Mouse (Mus musculus) embryonic fibroblast, embryonic 13.5 days (primary cell): ENCODE results near the gene Ascc3. TPM values are rescaled to one million over a fixed set of nuclear protein-coding genes. Genes with fewer than 3 reads are reported as not detected.
A peak's percentile ranks its signal among the peaks of the same experiment; 100 is the strongest.

Experiments
- H3K27ac ChIP-seq: 2 replicates; pipeline ENCODE4 v1.5.1; 2012; ENCODE audit warnings: low read length, control low read depth, inconsistent platforms; ENCODE audit not compliant: insufficient read depth
- H3K4me1 ChIP-seq: 2 replicates; pipeline ENCODE4 v1.6.1; 2011; ENCODE audit warnings: low read length; ENCODE audit not compliant: control insufficient read depth, insufficient read depth
- H3K4me3 ChIP-seq: 2 replicates; pipeline ENCODE4 v1.5.1; 2011; ENCODE audit warnings: mild to moderate bottlenecking, control low read depth, low read length; ENCODE audit not compliant: insufficient read depth
- CTCF ChIP-seq: IDR thresholded peaks from 2 replicates; pipeline ENCODE4 v1.5.1; 2011; ENCODE audit warnings: mild to moderate bottlenecking, control low read depth, low read length, moderate library complexity, borderline replicate concordance; ENCODE audit not compliant: insufficient read depth
- POLR2A ChIP-seq: IDR thresholded peaks from 2 replicates; pipeline ENCODE4 v1.6.1; 2011; ENCODE audit warnings: low read depth, mild to moderate bottlenecking, control low read depth, low read length, moderate library complexity
- polyA plus RNA-seq: library from polyadenylated mRNA; stranded (reverse); fragments of >200 nt; gene quantifications from 2 replicates; pipeline ENCODE4 v1.2.4, GENCODE M21; 2011; ENCODE audit warnings: low read depth; ENCODE audit not compliant: missing spikeins, insufficient read length

The Ascc3 gene
- 57.2 and 61.1 TPM in 2 replicates for polyA plus RNA-seq

GRCm38 (mm10) chr10:50592355-50593293 lies at the start of gene Ascc3:
Ascc3 (plus strand) TSS chr10:50592669.
- no peaks in the 10 kb centered on the region for H3K4me1 ChIP-seq
- peak within 1 kb of the TSS; percentile 74 for H3K4me3 ChIP-seq
- no peak for TF ChIP-seq CTCF
- peak; percentile 60 for TF ChIP-seq POLR2A
- H3K27ac ChIP-seq, result peak within 1 kb of the TSS; percentile 99

- no peak for TF ChIP-seq POLR2A
- no peak for TF ChIP-seq CTCF
- no peak overlapping the region for H3K4me3 ChIP-seq
- H3K27ac ChIP-seq, result no peak overlapping the region
- no peaks in the 10 kb centered on the region for H3K4me1 ChIP-seq
These were observed 7.7 kb upstream of the Ascc3 start for GRCm38 (mm10) chr10:50584721-50585120.

DNA sequence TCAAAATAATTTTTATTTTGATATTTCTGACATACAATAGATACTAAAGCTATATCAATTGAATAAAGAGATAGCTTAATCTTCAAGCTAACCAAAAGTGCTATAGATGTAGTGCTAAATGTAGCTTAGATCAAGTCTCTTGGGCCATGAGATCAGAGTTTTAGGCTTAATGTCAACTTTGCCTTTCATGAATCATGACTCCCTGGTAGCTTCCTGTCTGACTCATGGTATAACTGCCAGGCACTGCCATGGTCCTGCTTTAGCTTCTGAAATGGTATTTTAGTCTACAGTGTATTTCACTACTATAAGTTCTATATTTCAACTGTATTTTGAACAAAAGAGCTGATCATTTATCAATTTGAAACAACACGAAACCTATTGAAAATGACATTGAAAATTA lies 5.9 kb upstream of the Ascc3 start:
- no peaks in the 10 kb centered on the region for H3K4me1 ChIP-seq
- no peak overlapping the region for H3K27ac ChIP-seq
- no peak overlapping the region for H3K4me3 ChIP-seq
- TF ChIP-seq POLR2A, result no peak
- TF ChIP-seq CTCF, result no peak

- TF ChIP-seq CTCF, result no peak
- no peak for TF ChIP-seq POLR2A
- H3K4me1 ChIP-seq, result no peaks in the 10 kb centered on the region
- H3K4me3 ChIP-seq, result peak overlapping the region; percentile 74
- no peak overlapping the region for H3K27ac ChIP-seq
These were observed 902 bp downstream of the Ascc3 start for GRCm38 (mm10) chr10:50593371-50593770.

DNA sequence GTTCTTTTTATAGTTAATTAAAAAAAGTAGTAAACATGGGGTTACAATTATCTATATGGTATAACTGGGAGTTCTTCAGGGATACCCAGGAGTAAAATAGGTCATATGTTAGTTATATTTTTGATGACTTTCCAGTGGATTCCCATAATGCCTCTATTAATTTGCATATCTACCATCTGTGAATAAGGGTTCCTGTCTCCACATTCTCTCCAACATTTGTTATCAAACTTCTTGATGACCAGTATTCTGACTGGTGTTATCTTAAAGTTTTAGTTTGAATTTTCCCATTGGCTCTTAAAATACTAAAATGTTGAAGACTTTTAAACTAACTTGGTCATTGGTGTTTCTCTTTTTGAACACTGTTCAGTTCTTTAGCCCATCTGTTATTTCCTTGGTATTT lies 2.9 kb downstream of the Ascc3 start:
- TF ChIP-seq POLR2A (no peak), CTCF (no peak)
- H3K4me3 ChIP-seq, result no peak overlapping the region
- H3K27ac ChIP-seq, result no peak overlapping the region
- no peaks in the 10 kb centered on the region for H3K4me1 ChIP-seq

DNA sequence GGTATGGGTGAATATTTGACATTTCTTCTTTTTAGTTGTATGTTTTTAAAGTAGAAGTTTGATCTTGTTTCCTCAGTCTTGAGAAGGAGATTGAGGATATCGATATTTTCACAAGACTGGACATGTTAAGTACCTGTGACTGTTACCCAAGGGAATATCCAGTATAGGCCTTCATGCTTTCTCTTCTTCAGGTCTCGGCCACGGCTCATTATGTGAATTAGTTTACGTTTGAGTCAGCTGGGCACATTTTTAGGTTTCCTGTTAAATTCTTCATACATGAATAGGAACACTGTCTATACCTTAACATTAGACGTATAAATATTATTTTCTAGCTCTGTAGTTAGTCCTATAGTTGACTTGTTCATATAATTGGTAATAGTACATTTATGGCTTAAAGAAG lies 12.4 kb downstream of the Ascc3 start:
- Histone ChIP-seq H3K4me3 (no peak overlapping the region), H3K27ac (no peak overlapping the region), H3K4me1 (peaks cover 2% of the 10 kb centered on the region; the same call in 1 of the 2 replicates)
- no peak for TF ChIP-seq POLR2A
- TF ChIP-seq CTCF, result no peak

- no peak overlapping the region for H3K4me3 ChIP-seq
- no peak overlapping the region for H3K27ac ChIP-seq
- TF ChIP-seq CTCF, result no peak
- TF ChIP-seq POLR2A, result no peak
- H3K4me1 ChIP-seq, result no peaks in the 10 kb centered on the region
These were observed 21.4 kb downstream of the Ascc3 start for GRCm38 (mm10) chr10:50613840-50614239.

DNA sequence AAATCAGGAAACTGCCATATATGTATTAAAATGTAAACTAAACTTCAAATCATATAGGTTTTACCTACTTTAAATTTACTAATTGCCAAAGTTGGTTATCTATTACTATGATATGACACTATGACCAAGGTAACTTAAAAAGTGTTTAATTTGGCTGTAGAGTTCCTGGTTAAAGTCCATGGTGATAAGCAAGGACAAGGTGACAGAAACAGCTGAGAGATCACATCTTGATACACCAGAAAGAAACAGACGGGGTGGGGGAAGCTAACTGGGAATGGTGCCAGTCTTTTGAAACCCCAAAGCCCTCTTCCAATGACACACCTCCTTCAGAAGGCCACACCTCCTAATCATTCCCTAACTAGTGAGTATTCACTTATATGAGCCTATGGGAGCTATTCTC lies 33.4 kb downstream of the Ascc3 start:
- no peak for TF ChIP-seq CTCF
- no peak for TF ChIP-seq POLR2A
- Histone ChIP-seq H3K27ac (no peak overlapping the region), H3K4me3 (no peak overlapping the region), H3K4me1 (no peaks in the 10 kb centered on the region)

GRCm38 (mm10) chr10:50639607-50640006 lies 47.1 kb downstream of the Ascc3 start:
- no peaks in the 10 kb centered on the region for H3K4me1 ChIP-seq
- no peak overlapping the region for H3K27ac ChIP-seq
- H3K4me3 ChIP-seq, result no peak overlapping the region
- no peak for TF ChIP-seq POLR2A
- no peak for TF ChIP-seq CTCF

GRCm38 (mm10) chr10:50650612-50651011 lies 58.1 kb downstream of the Ascc3 start:
- TF ChIP-seq CTCF (no peak), POLR2A (no peak)
- H3K4me3 ChIP-seq, result no peak overlapping the region

DNA sequence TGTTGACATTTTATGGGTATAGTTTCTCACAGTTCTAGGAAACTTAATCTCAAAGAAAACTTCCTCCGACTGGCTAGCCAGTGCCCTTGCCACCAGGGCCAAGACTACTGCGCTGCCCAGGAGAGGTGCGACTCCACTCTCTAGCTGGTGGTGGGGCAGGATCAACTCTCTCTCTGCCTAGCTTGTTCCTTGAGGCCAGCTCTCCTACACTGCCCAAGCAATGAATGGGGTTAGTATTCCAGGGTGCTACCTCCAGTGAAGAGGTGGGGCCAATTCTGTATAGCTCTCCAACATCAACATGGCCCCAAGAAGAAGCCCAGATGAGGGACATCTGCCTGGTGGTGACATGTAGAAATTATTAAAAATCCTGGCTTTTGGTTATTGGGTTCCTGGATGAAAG lies 61.1 kb downstream of the Ascc3 start:
- Histone ChIP-seq H3K4me1 (no peaks in the 10 kb centered on the region), H3K27ac (no peak overlapping the region), H3K4me3 (no peak overlapping the region)
- TF ChIP-seq POLR2A (no peak), CTCF (no peak)

More at GRCm38 (mm10) chr10:50650612-50651011, 58.1 kb downstream of the Ascc3 start:
- Histone ChIP-seq H3K4me1 (no peaks in the 10 kb centered on the region), H3K27ac (no peak overlapping the region)
